Mouse (Mus musculus) liver, postnatal 0 days (tissue): ENCODE results near the gene Nenf. TPM values are rescaled to one million over a fixed set of nuclear protein-coding genes. Genes with fewer than 3 reads are reported as not detected.

Experiments used
- ATAC-seq: fragments of 200-750 bp; cut with Nextera tagmentation; 2 replicates; pipeline ENCODE4 v1.8.0; 2017; ENCODE audit warnings: mild to moderate bottlenecking, moderate library complexity
- DNase-seq: peaks from one replicate; pipeline ENCODE4 v3.0.0-alpha.2; 2016
- H3K27ac ChIP-seq: fragments of 300-500 bp; sonication (generic); 2 replicates; pipeline ENCODE4 v1.5.1; 2014; ENCODE audit warnings: antibody characterized with exemption, moderate library complexity, mild to moderate bottlenecking, low read depth
- H3K27me3 ChIP-seq: fragments of 300-500 bp; sonication (generic); 2 replicates; pipeline ENCODE4 v1.6.1; 2014; ENCODE audit warnings: low read length, control low read depth, mixed read lengths; ENCODE audit not compliant: insufficient read depth
- H3K36me3 ChIP-seq: fragments of 300-500 bp; sonication (generic); replicated peaks from 2 replicates; pipeline ENCODE4 v1.6.1; 2014; ENCODE audit warnings: mild to moderate bottlenecking, control low read depth, low read length, moderate library complexity, mixed read lengths; ENCODE audit not compliant: insufficient read depth
- H3K4me1 ChIP-seq: fragments of 300-500 bp; sonication (generic); 2 replicates; pipeline ENCODE4 v1.6.1; 2014; ENCODE audit warnings: antibody characterized with exemption, mild to moderate bottlenecking, control low read depth; ENCODE audit not compliant: insufficient read depth
- H3K4me2 ChIP-seq: fragments of 300-500 bp; sonication (generic); 2 replicates; pipeline ENCODE4 v1.6.1; 2014; ENCODE audit warnings: low read depth, mild to moderate bottlenecking, low read length, moderate library complexity, mixed read lengths
- H3K4me3 ChIP-seq: fragments of 300-500 bp; sonication (generic); 2 replicates; pipeline ENCODE4 v1.5.1; 2014; ENCODE audit warnings: low read depth, low read length
- H3K9ac ChIP-seq: fragments of 300-500 bp; sonication (generic); replicated peaks from 2 replicates; pipeline ENCODE4 v1.6.1; 2014; ENCODE audit warnings: mild to moderate bottlenecking, moderate library complexity
- H3K9me3 ChIP-seq: fragments of 300-500 bp; sonication (generic); 2 replicates; pipeline ENCODE4 v1.6.1; 2016; ENCODE audit warnings: mild to moderate bottlenecking, control low read depth, low read length, mixed read lengths
- CTCF ChIP-seq: sonication (generic); IDR thresholded peaks from 2 replicates; pipeline ENCODE4 v1.5.1; 2016; ENCODE audit warnings: antibody characterized with exemption, low read depth
- EP300 ChIP-seq: IDR thresholded peaks from 2 replicates; pipeline ENCODE4 v1.6.1; 2016; ENCODE audit warnings: antibody characterized with exemption, low read depth, mild to moderate bottlenecking
- WGBS: fragments of 180-500 bp; shearing (Covaris S2); extraction: QIAGEN DNeasy Blood & Tissue Kit; methylation state at CpG from one replicate; pipeline ENCODE4 v1.1.7; 2014; ENCODE audit not compliant: insufficient replicate concordance; 5-methylcytosine and 5-hydroxymethylcytosine counted together
- polyA plus RNA-seq: library from polyadenylated mRNA; unstranded; fragments of >200 nt; fragmentation: Nextera tagmentation; extraction: Ambion mirVana; gene quantifications from 2 replicates; pipeline ENCODE4 v1.2.1, GENCODE M21; 2015

Gene Nenf
- 36.6 and 37.0 TPM in 2 replicates for polyA plus RNA-seq

DNA sequence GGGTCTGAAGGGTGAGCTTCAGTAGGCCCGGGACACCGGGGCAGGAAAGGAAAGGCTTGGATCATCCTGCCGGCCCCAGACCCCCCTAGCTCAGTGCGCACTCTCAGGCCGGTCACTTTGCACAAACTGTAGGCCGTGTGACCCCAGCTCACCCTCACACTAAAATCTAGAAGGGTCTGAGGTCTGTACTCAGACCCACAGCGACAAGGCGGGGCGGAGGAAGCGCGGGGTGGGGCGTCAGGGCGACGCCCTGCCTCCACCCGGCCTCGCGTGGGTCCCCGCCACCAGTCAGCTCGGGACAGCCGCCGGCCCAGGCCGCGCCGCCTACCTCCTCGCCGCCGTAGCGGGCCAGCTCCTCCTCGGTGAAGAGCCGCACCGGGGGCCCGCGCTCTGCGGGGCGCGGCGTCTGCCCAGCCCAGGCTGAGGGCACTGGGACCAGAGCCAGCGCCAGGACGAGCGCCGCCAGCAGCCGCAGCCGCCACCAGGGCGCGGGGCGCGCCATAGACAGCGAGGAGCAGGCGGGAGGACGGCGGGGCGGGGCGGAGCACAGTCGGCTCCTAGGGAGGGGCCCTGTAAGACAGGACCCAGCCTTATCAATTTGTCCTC is at the start of gene Nenf:
Nenf (minus strand) TSS at position 604 of the 606 bp plus-strand sequence.
- H3K9me3 ChIP-seq = no peaks in the 10 kb centered on the region
- no peak for TF ChIP-seq EP300
- peak; percentile 39; the same call in 1 of the 2 replicates for TF ChIP-seq CTCF
- peak within 1 kb of the TSS; percentile 76 for H3K9ac ChIP-seq
- 4% methylated on average over 42 of the region's 54 CpGs for WGBS
- H3K27ac ChIP-seq = peak within 1 kb of the TSS; percentile 74
- ATAC-seq = peak; percentile 97
- H3K4me3 ChIP-seq = peak within 1 kb of the TSS; percentile 72
- peak within 1 kb of the TSS; percentile 91 for H3K4me2 ChIP-seq
- DNase-seq = peak; percentile 89
- peaks cover 19% of the 10 kb centered on the region for H3K4me1 ChIP-seq
- no peaks in the 10 kb centered on the region for H3K36me3 ChIP-seq
- H3K27me3 ChIP-seq = no peaks in the 10 kb centered on the region

DNA sequence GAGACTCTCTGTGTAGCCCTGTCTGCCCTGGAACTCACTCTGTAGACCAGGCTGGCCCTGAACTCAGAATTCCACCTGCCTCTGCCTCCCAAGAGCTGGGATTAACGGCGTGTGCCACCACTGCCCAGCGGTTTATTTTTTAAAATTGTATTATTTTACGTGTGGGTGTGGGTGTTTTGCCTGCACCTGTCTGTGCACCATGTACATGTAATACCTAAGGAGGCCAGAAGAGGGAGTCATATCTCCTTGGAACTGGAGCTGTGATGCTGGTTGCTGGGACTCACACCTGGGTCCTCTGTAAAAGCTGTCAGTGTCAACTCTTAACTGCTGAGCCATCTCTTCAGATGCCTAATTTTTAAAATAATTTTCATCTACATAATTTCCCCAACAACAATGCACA is 46.5 kb upstream of the Nenf start:
- Histone ChIP-seq H3K27ac (no peak overlapping the region), H3K4me2 (no peak overlapping the region), H3K4me1 (no peaks in the 10 kb centered on the region), H3K4me3 (no peak overlapping the region), H3K9me3 (no peaks in the 10 kb centered on the region), H3K9ac (no peak overlapping the region), H3K27me3 (no peaks in the 10 kb centered on the region), H3K36me3 (peaks cover 65% of the 10 kb centered on the region)
- no peak for DNase-seq
- 69% methylated on average over 4 of the region's 4 CpGs for WGBS
- peak; percentile 36; the same call in 1 of the 2 replicates for ATAC-seq
- TF ChIP-seq EP300 (no peak), CTCF (peak; percentile 78)

DNA sequence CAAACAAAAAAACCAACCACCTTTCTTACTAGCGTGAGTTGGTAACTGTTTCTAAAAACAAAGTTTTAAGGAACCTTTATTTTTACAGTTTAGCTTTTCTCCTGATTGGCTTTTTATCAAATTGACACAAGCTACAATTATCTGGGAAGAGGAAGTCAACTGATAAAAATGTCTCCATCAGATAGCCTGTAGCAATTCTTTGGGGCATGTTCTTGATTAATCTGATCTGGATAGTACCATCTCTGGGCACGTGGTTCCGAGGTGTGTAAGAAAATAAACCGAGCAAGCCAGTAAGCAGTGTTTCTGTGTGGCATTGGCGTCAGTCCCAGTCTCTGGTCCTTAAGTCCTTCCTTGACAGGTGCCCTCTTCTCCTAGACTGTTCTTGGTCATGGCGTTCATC is 44.4 kb upstream of the Nenf start:
- H3K9ac ChIP-seq = no peak overlapping the region
- H3K27me3 ChIP-seq = no peaks in the 10 kb centered on the region
- DNase-seq (no peak), ATAC-seq (no peak)
- no peaks in the 10 kb centered on the region for H3K4me1 ChIP-seq
- no peak overlapping the region for H3K4me2 ChIP-seq
- H3K9me3 ChIP-seq = no peaks in the 10 kb centered on the region
- WGBS = 77% methylated on average over 6 of the region's 6 CpGs
- no peak overlapping the region for H3K27ac ChIP-seq
- no peak overlapping the region for H3K4me3 ChIP-seq
- peaks cover 77% of the 10 kb centered on the region for H3K36me3 ChIP-seq
- TF ChIP-seq CTCF (no peak), EP300 (no peak)

DNA sequence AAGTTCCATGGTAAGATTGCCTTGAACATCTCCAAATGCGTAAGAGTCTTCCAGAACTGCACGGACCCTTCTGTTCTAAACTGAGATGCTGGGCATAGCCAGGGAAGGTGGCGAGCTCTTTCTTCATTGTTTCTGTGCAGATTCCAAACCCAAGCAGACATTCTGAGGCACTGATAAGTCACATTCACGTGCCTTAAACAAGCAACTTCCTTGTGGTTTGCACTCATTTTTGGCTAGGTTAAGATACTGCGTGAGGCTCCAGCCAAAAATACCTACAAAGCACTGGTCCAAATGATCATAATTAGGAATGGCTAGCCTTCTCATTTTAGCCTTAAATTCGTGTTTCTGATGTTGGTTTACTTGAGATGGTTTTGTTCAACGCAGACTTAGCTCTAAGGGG is 41.5 kb upstream of the Nenf start:
- Histone ChIP-seq H3K27ac (no peak overlapping the region), H3K36me3 (peaks cover 83% of the 10 kb centered on the region), H3K9me3 (no peaks in the 10 kb centered on the region), H3K4me3 (no peak overlapping the region), H3K27me3 (no peaks in the 10 kb centered on the region), H3K4me2 (no peak overlapping the region), H3K9ac (no peak overlapping the region), H3K4me1 (no peaks in the 10 kb centered on the region)
- TF ChIP-seq CTCF = no peak
- no peak for TF ChIP-seq EP300
- no peak for ATAC-seq
- WGBS = 76% methylated on average over 7 of the region's 7 CpGs
- no peak for DNase-seq

DNA sequence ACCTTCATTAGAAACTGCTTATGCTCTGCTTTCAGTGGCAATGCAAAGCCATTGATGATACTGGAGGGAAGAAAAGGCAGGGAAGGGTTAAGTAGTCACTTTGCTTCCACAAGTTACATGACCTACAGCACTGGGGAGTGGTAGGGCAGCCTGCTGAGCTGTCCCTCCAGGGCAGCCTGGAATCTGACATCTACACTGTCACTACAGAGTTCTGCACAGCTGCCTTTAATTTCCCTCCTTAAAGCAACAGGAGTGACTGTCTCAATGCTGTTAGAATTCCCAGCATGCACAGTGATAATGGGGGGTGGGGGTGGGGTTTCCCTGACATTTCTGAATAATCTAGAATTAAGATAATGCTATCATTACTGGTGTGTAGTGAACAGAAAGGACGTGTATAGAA is 38.9 kb upstream of the Nenf start:
- no peaks in the 10 kb centered on the region for H3K9me3 ChIP-seq
- peaks cover 85% of the 10 kb centered on the region for H3K36me3 ChIP-seq
- H3K4me2 ChIP-seq = no peak overlapping the region
- no peaks in the 10 kb centered on the region for H3K4me1 ChIP-seq
- H3K4me3 ChIP-seq = no peak overlapping the region
- no peaks in the 10 kb centered on the region for H3K27me3 ChIP-seq
- H3K9ac ChIP-seq = no peak overlapping the region
- 69% methylated on average over 1 of the region's 1 CpGs for WGBS
- no peak for TF ChIP-seq EP300
- TF ChIP-seq CTCF = no peak
- no peak for ATAC-seq
- no peak for DNase-seq
- H3K27ac ChIP-seq = no peak overlapping the region

DNA sequence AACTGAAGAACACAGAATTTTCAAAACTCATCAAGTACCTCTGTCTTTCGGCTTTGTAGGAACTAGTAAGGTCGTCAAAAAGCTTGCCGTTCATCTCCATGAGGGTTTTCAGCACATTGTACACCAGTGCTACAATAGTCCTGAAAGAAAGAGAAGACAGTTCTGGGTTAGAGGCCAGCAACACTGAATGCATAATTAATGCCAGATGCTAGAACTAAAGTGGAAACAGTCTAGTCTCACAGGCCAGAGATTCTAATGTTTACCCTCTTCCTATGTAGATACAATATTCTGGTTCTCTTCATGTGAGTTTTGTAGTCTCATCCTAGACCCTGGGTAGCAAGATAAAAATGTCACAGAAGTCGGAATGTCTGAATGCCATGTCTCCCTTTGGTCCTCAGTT is 35.8 kb upstream of the Nenf start:
- 95% methylated on average over 4 of the region's 4 CpGs for WGBS
- no peak overlapping the region for H3K4me2 ChIP-seq
- DNase-seq (no peak), ATAC-seq (no peak)
- TF ChIP-seq EP300 (no peak), CTCF (no peak)
- no peaks in the 10 kb centered on the region for H3K4me1 ChIP-seq
- H3K27me3 ChIP-seq = no peaks in the 10 kb centered on the region
- H3K9ac ChIP-seq = no peak overlapping the region
- H3K27ac ChIP-seq = no peak overlapping the region
- peaks cover 82% of the 10 kb centered on the region for H3K36me3 ChIP-seq
- H3K9me3 ChIP-seq = no peaks in the 10 kb centered on the region
- no peak overlapping the region for H3K4me3 ChIP-seq
